Mouse (Mus musculus): ENCODE data around the gene Olfr267. TPM values are rescaled to one million over a fixed set of nuclear protein-coding genes. Genes with fewer than 3 reads are reported as not detected.

The Olfr267 gene
- not detected in 2 replicates for polyA plus RNA-seq (2015; fragmentation: Nextera tagmentation; extraction: Ambion mirVana)

- Histone ChIP-seq H3K27ac (ENCODE audit: low read length) (no peak within 1 kb of the TSS), H3K27me3 (ENCODE audit: control insufficient read depth, insufficient read depth, low read length) (no peaks in the 10 kb centered on the region), H3K4me2 (ENCODE audit: low read depth, low read length) (no peak within 1 kb of the TSS), H3K4me1 (ENCODE audit: control insufficient read depth, insufficient read depth, low read length) (no peaks in the 10 kb centered on the region), H3K4me3 (replicated peaks; ENCODE audit: low read length) (no peak within 1 kb of the TSS), H3K36me3 (ENCODE audit: control insufficient read depth, insufficient read depth, low read length) (no peaks in the 10 kb centered on the region), H3K9ac (ENCODE audit: low read length) (no peak within 1 kb of the TSS), H3K9me3 (replicated peaks; ENCODE audit: control insufficient read depth, low read length) (no peaks in the 10 kb centered on the region)
- no peak for ATAC-seq (ENCODE audit: insufficient read depth, low FRiP score)
Measured at GRCm38 (mm10) chr4:58787616-58788015, at the start of gene Olfr267. Gene Olfr267 (minus strand): TSS chr4:58787716.

GRCm38 (mm10) chr4:58832908-58833307 lies 45.4 kb upstream of the Olfr267 start:
- Histone ChIP-seq H3K4me3 (replicated peaks; ENCODE audit: low read length) (no peak overlapping the region), H3K27me3 (ENCODE audit: control insufficient read depth, insufficient read depth, low read length) (no peaks in the 10 kb centered on the region), H3K4me1 (ENCODE audit: control insufficient read depth, insufficient read depth, low read length) (no peaks in the 10 kb centered on the region), H3K4me2 (ENCODE audit: low read depth, low read length) (no peak overlapping the region), H3K36me3 (ENCODE audit: control insufficient read depth, insufficient read depth, low read length) (peaks cover 11% of the 10 kb centered on the region), H3K27ac (ENCODE audit: low read length) (no peak overlapping the region), H3K9me3 (replicated peaks; ENCODE audit: control insufficient read depth, low read length) (no peaks in the 10 kb centered on the region), H3K9ac (ENCODE audit: low read length) (no peak overlapping the region)
- no peak for ATAC-seq (ENCODE audit: insufficient read depth, low FRiP score)
- 66% methylated on average over 3 of the region's 3 CpGs for WGBS

DNA sequence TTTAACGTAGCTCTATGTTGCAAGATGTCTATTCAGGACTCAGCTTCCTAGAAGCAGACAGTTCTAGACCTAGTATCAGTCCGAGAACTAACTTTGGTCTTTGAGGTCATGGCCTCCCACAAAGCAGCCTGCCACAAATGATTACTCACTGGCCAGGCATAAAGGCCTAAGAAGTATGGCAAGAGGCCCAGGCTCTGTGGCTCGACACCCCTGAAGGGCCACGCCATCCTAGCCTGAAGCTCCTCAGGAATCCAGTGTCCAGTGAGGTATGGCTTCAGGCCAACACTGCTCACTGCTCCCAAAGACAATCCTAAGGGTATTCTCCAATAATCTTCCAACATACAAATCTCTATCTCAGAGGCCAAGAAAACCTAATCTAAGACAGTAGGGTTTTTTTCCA lies 38.4 kb upstream of the Olfr267 start:
- no peaks in the 10 kb centered on the region for H3K9me3 ChIP-seq (replicated peaks; ENCODE audit: control insufficient read depth, low read length)
- ATAC-seq (ENCODE audit: insufficient read depth, low FRiP score), result no peak
- H3K4me2 ChIP-seq (ENCODE audit: low read depth, low read length), result no peak overlapping the region
- H3K4me3 ChIP-seq (replicated peaks; ENCODE audit: low read length), result no peak overlapping the region
- 87% methylated on average over 4 of the region's 4 CpGs for WGBS
- no peaks in the 10 kb centered on the region for H3K27me3 ChIP-seq (ENCODE audit: control insufficient read depth, insufficient read depth, low read length)
- no peak overlapping the region for H3K9ac ChIP-seq (ENCODE audit: low read length)
- H3K27ac ChIP-seq (ENCODE audit: low read length), result no peak overlapping the region
- H3K36me3 ChIP-seq (ENCODE audit: control insufficient read depth, insufficient read depth, low read length), result peaks cover 24% of the 10 kb centered on the region
- no peaks in the 10 kb centered on the region for H3K4me1 ChIP-seq (ENCODE audit: control insufficient read depth, insufficient read depth, low read length)

DNA sequence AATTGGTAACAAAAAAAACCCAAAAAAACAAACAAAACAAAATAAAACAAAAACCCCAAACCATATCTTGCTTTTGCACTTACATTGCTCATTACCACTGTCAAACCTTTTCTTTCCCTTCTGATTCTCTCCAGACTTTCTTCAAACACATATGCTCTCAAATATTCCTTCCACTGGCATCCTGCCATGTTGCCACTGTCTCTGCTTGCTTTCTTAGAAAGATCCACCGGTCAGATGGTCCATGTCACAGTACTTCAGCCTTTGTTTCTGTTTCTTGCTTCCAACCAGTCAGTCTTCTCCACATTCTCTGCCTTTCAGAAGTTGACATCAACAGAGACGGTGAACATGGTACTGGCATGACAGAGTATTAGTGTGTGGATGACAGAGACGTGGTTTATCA lies 857 bp downstream of the Olfr267 start:
- H3K4me2 ChIP-seq (ENCODE audit: low read depth, low read length), result no peak overlapping the region
- no peak overlapping the region for H3K27ac ChIP-seq (ENCODE audit: low read length)
- no peaks in the 10 kb centered on the region for H3K9me3 ChIP-seq (replicated peaks; ENCODE audit: control insufficient read depth, low read length)
- no peaks in the 10 kb centered on the region for H3K36me3 ChIP-seq (ENCODE audit: control insufficient read depth, insufficient read depth, low read length)
- no peaks in the 10 kb centered on the region for H3K27me3 ChIP-seq (ENCODE audit: control insufficient read depth, insufficient read depth, low read length)
- no peak overlapping the region for H3K9ac ChIP-seq (ENCODE audit: low read length)
- no peaks in the 10 kb centered on the region for H3K4me1 ChIP-seq (ENCODE audit: control insufficient read depth, insufficient read depth, low read length)
- H3K4me3 ChIP-seq (replicated peaks; ENCODE audit: low read length), result no peak overlapping the region
- ATAC-seq (ENCODE audit: insufficient read depth, low FRiP score), result no peak
- 49% methylated on average over 3 of the region's 3 CpGs for WGBS

- Histone ChIP-seq H3K9me3 (replicated peaks; ENCODE audit: control insufficient read depth, low read length) (no peaks in the 10 kb centered on the region), H3K9ac (ENCODE audit: low read length) (no peak overlapping the region), H3K4me2 (ENCODE audit: low read depth, low read length) (no peak overlapping the region), H3K27me3 (ENCODE audit: control insufficient read depth, insufficient read depth, low read length) (no peaks in the 10 kb centered on the region), H3K4me1 (ENCODE audit: control insufficient read depth, insufficient read depth, low read length) (0 out of 2 replicates have a peak, but pooled peaks cover 4% of the 10 kb centered on the region), H3K36me3 (ENCODE audit: control insufficient read depth, insufficient read depth, low read length) (no peaks in the 10 kb centered on the region), H3K4me3 (replicated peaks; ENCODE audit: low read length) (no peak overlapping the region), H3K27ac (ENCODE audit: low read length) (peak overlapping the region; percentile 11; the same call in 1 of the 2 replicates)
- no peak for ATAC-seq (ENCODE audit: insufficient read depth, low FRiP score)
- 68% methylated on average over 3 of the region's 3 CpGs for WGBS
Measured at GRCm38 (mm10) chr4:58763417-58763816, 24.1 kb downstream of the Olfr267 start.

DNA sequence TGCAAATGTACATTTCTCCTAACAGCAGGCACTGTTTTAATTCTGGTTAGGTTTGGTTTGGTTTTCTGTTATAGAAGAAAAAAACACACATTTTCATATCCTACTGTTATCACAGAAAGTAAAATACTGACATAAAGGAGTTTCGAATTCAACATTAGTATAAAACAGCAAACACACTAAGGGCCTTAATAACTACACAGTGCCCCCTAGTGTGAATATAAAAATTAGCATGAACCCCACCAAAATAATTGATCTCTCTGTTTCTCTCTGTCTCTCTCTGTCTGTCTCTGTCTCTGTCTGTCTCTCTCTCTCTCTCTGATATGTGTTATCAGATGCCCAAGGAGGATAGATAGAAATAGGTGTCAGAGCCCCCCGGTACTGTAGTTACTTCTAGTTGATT lies 38.0 kb downstream of the Olfr267 start:
- peak overlapping the region; percentile 79; the same call in 1 of the 2 replicates for H3K27ac ChIP-seq (ENCODE audit: low read length)

DNA sequence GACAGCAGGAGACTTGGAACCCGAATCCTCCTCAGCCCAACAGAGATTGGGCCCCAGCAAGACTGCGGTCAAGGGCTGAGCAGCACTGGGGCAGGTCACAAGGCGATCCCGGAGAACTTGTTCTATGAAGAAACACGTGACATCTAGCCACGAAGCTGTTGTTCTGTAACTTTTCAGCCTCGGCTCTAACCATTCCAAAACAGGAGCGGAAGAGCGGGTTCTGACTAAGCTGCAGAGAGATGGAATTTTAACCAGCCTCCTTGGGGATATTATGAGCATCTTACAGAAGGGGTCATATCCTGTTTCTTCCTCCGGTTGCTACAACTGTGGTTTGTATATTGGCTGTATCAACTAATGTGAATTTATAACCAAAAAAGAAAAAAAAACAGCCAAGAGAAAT lies 38.4 kb downstream of the Olfr267 start:
- no peak for ATAC-seq (ENCODE audit: insufficient read depth, low FRiP score)
- Histone ChIP-seq H3K9ac (ENCODE audit: low read length) (peak overlapping the region; percentile 54), H3K27ac (ENCODE audit: low read length) (peak overlapping the region; percentile 79), H3K9me3 (replicated peaks; ENCODE audit: control insufficient read depth, low read length) (no peaks in the 10 kb centered on the region), H3K4me3 (replicated peaks; ENCODE audit: low read length) (0 out of 2 replicates have a peak overlapping the region, but pooled peaks have one; percentile 7), H3K27me3 (ENCODE audit: control insufficient read depth, insufficient read depth, low read length) (no peaks in the 10 kb centered on the region), H3K36me3 (ENCODE audit: control insufficient read depth, insufficient read depth, low read length) (no peaks in the 10 kb centered on the region), H3K4me1 (ENCODE audit: control insufficient read depth, insufficient read depth, low read length) (peaks cover 3% of the 10 kb centered on the region; the same call in 1 of the 2 replicates), H3K4me2 (ENCODE audit: low read depth, low read length) (peak overlapping the region; percentile 46)
- 26% methylated on average over 10 of the region's 10 CpGs for WGBS

More for the DNA sequence above, 38.0 kb downstream of the Olfr267 start:
- Histone ChIP-seq H3K27me3 (ENCODE audit: control insufficient read depth, insufficient read depth, low read length) (no peaks in the 10 kb centered on the region), H3K9ac (ENCODE audit: low read length) (no peak overlapping the region), H3K36me3 (ENCODE audit: control insufficient read depth, insufficient read depth, low read length) (no peaks in the 10 kb centered on the region), H3K4me3 (replicated peaks; ENCODE audit: low read length) (no peak overlapping the region), H3K9me3 (replicated peaks; ENCODE audit: control insufficient read depth, low read length) (no peaks in the 10 kb centered on the region), H3K4me1 (ENCODE audit: control insufficient read depth, insufficient read depth, low read length) (peaks cover 3% of the 10 kb centered on the region; the same call in 1 of the 2 replicates), H3K4me2 (ENCODE audit: low read depth, low read length) (peak overlapping the region; percentile 46; the same call in 1 of the 2 replicates)
- WGBS, result 41% methylated on average over 2 of the region's 2 CpGs
- ATAC-seq (ENCODE audit: insufficient read depth, low FRiP score), result no peak

DNA sequence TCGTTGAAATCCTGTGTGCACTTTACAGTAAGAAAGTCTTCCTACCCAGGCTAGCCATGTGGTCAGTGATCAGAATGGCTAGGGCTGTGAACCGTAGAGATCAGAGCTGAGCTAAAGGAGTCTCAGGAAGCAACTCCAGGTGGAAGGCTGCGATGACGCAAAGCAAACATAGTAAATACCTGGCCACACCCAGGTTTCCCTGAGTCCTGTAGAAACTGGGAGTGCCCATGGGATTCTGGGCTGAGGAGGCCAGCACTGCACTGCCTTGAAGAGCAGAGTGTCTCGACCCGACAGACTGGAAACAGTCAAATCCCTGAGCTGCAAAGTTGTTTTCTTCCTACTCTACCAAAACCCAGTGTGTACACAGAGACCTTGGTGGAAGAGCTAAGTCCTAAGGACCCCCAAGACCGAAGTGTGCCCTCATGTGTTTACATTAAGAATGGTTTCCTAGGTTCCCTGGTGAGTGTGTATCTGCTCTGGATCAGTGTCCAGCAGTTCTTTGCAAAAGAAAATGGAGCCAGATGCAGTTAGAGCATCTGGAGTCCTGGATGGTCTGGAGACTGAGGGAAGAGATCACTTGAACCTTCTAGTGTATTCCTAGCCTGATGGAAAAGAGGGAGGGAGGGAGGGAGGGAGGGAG lies 41.8 kb downstream of the Olfr267 start:
- 68% methylated on average over 7 of the region's 7 CpGs for WGBS
- no peak overlapping the region for H3K4me2 ChIP-seq (ENCODE audit: low read depth, low read length)
- no peak overlapping the region for H3K4me3 ChIP-seq (replicated peaks; ENCODE audit: low read length)
- peak overlapping the region; percentile 37; the same call in 1 of the 2 replicates for H3K27ac ChIP-seq (ENCODE audit: low read length)
- no peak overlapping the region for H3K9ac ChIP-seq (ENCODE audit: low read length)
- H3K36me3 ChIP-seq (ENCODE audit: control insufficient read depth, insufficient read depth, low read length), result no peaks in the 10 kb centered on the region
- peaks cover 3% of the 10 kb centered on the region; the same call in 1 of the 2 replicates for H3K4me1 ChIP-seq (ENCODE audit: control insufficient read depth, insufficient read depth, low read length)
- peak; percentile 83 for ATAC-seq (ENCODE audit: insufficient read depth, low FRiP score)
- no peaks in the 10 kb centered on the region for H3K27me3 ChIP-seq (ENCODE audit: control insufficient read depth, insufficient read depth, low read length)
- H3K9me3 ChIP-seq (replicated peaks; ENCODE audit: control insufficient read depth, low read length), result no peaks in the 10 kb centered on the region

- Histone ChIP-seq H3K27me3 (ENCODE audit: control insufficient read depth, insufficient read depth, low read length) (no peaks in the 10 kb centered on the region), H3K4me2 (ENCODE audit: low read depth, low read length) (no peak overlapping the region), H3K4me1 (ENCODE audit: control insufficient read depth, insufficient read depth, low read length) (0 out of 2 replicates have a peak, but pooled peaks cover 4% of the 10 kb centered on the region), H3K27ac (ENCODE audit: low read length) (peak overlapping the region; percentile 73), H3K4me3 (replicated peaks; ENCODE audit: low read length) (no peak overlapping the region), H3K9me3 (replicated peaks; ENCODE audit: control insufficient read depth, low read length) (no peaks in the 10 kb centered on the region), H3K9ac (ENCODE audit: low read length) (no peak overlapping the region; the same call in 1 of the 2 replicates), H3K36me3 (ENCODE audit: control insufficient read depth, insufficient read depth, low read length) (no peaks in the 10 kb centered on the region)
- WGBS, result 59% methylated on average over 18 of the region's 18 CpGs
- ATAC-seq (ENCODE audit: insufficient read depth, low FRiP score), result peak; percentile 50; the same call in 1 of the 2 replicates
Measured at GRCm38 (mm10) chr4:58736867-58737633, 50.5 kb downstream of the Olfr267 start.

Data from stomach, embryonic 16.5 days (tissue).